Mouse (Mus musculus) stomach, embryonic 14.5 days (tissue): Measurements from ENCODE around the gene Mtif2. TPM values are rescaled to one million over a fixed set of nuclear protein-coding genes. Genes with fewer than 3 reads are reported as not detected.

Experiments
- ATAC-seq: fragments of 200-750 bp; cut with Nextera tagmentation; 2 replicates; pipeline ENCODE4 v1.8.0; 2017; ENCODE audit warnings: low read depth, moderate TSS enrichment; ENCODE audit not compliant: insufficient number of reproducible peaks, insufficient read depth, low FRiP score
- H3K27ac ChIP-seq: fragments of 300-500 bp; sonication (generic); 2 replicates; pipeline ENCODE4 v1.5.1; 2014; ENCODE audit warnings: mild to moderate bottlenecking, low read length, moderate library complexity, mixed read lengths
- H3K27me3 ChIP-seq: fragments of 300-500 bp; sonication (generic); 2 replicates; pipeline ENCODE4 v1.6.1; 2014; ENCODE audit warnings: low read length, control low read depth, mixed read lengths; ENCODE audit not compliant: control insufficient read depth, insufficient read depth
- H3K36me3 ChIP-seq: fragments of 300-500 bp; sonication (generic); 2 replicates; pipeline ENCODE4 v1.6.1; 2014; ENCODE audit warnings: mild to moderate bottlenecking, control low read depth, low read length, moderate library complexity, mixed read lengths; ENCODE audit not compliant: control insufficient read depth, insufficient read depth
- H3K4me1 ChIP-seq: fragments of 300-500 bp; sonication (generic); 2 replicates; pipeline ENCODE4 v1.6.1; 2014; ENCODE audit warnings: low read length, control low read depth, mixed read lengths; ENCODE audit not compliant: control insufficient read depth, insufficient read depth
- H3K4me2 ChIP-seq: fragments of 300-500 bp; sonication (generic); replicated peaks from 2 replicates; pipeline ENCODE4 v1.6.1; 2014; ENCODE audit warnings: low read depth, low read length, control low read depth
- H3K4me3 ChIP-seq: fragments of 300-500 bp; sonication (generic); 2 replicates; pipeline ENCODE4 v1.5.1; 2014; ENCODE audit warnings: low read depth, low read length, control low read depth
- H3K9ac ChIP-seq: fragments of 300-500 bp; sonication (generic); replicated peaks from 2 replicates; pipeline ENCODE4 v1.6.1; 2014; ENCODE audit warnings: low read depth, mild to moderate bottlenecking, control low read depth, low read length, moderate library complexity, mixed read lengths
- H3K9me3 ChIP-seq: fragments of 300-500 bp; sonication (generic); 2 replicates; pipeline ENCODE4 v1.6.1; 2016; ENCODE audit warnings: low read depth, low read length, control low read depth; ENCODE audit not compliant: control insufficient read depth
- polyA plus RNA-seq: library from polyadenylated mRNA; unstranded; fragments of >200 nt; fragmentation: Nextera tagmentation; extraction: Ambion mirVana; gene quantifications from 2 replicates; pipeline ENCODE4 v1.2.1, GENCODE M21; 2014

Mtif2 gene
- polyA plus RNA-seq, 1 experiment from 2014 or later, result 43.8 TPM

- no peak for ATAC-seq
- Histone ChIP-seq H3K27me3 (no peaks in the 10 kb centered on the region), H3K4me1 (no peaks in the 10 kb centered on the region), H3K36me3 (no peaks in the 10 kb centered on the region), H3K9ac (no peak overlapping the region), H3K27ac (no peak overlapping the region), H3K4me2 (no peak overlapping the region), H3K9me3 (no peaks in the 10 kb centered on the region; the same call in 1 of the 2 replicates), H3K4me3 (no peak overlapping the region)
Observed at GRCm38 (mm10) chr11:29579610-29580009, 53.4 kb downstream of the Mtif2 start.

Other genes starting within 250 kb of the Mtif2 start
- gene Ccdc88a, start 152.8 kb upstream of the Mtif2 start, polyA plus RNA-seq, result 24.1 and 29.3 TPM in 2 replicates
- gene Prorsd1, start 11.4 kb upstream of the Mtif2 start, polyA plus RNA-seq, result 41.4 and 42.4 TPM in 2 replicates
- gene Clhc1, start 21.5 kb downstream of the Mtif2 start, polyA plus RNA-seq, result 0.16 TPM in 1 of 2 replicates, not detected in the other
- 1,383 and 1,439 TPM in 2 replicates for gene Rps27a, start 21.7 kb downstream of the Mtif2 start, polyA plus RNA-seq
- 58.7 and 61.2 TPM in 2 replicates for gene Rtn4, start 166.5 kb downstream of the Mtif2 start, polyA plus RNA-seq